Mouse (Mus musculus) liver, embryonic 15.5 days (tissue): Measurements from ENCODE around the gene Stn1. TPM values are rescaled to one million over a fixed set of nuclear protein-coding genes. Genes with fewer than 3 reads are reported as not detected.

Experiments used
- ATAC-seq: fragments of 200-750 bp; cut with Nextera tagmentation; 2 replicates; pipeline ENCODE4 v1.8.0; 2017; ENCODE audit warnings: moderate number of reproducible peaks, mild to moderate bottlenecking, moderate library complexity; ENCODE audit not compliant: insufficient read depth
- H3K27ac ChIP-seq: fragments of 300-500 bp; sonication (generic); replicated peaks from 2 replicates; pipeline ENCODE4 v1.5.1; 2015; ENCODE audit warnings: mild to moderate bottlenecking, inconsistent platforms
- H3K27me3 ChIP-seq: fragments of 300-500 bp; sonication (generic); 2 replicates; pipeline ENCODE4 v1.6.1; 2015; ENCODE audit warnings: mild to moderate bottlenecking, inconsistent platforms
- H3K36me3 ChIP-seq: fragments of 300-500 bp; sonication (generic); replicated peaks from 2 replicates; pipeline ENCODE4 v1.6.1; 2015; ENCODE audit warnings: moderate library complexity, mild to moderate bottlenecking, inconsistent platforms
- H3K4me1 ChIP-seq: fragments of 300-500 bp; sonication (generic); replicated peaks from 2 replicates; pipeline ENCODE4 v1.6.1; 2015; ENCODE audit warnings: inconsistent platforms
- H3K4me2 ChIP-seq: fragments of 300-500 bp; sonication (generic); 2 replicates; pipeline ENCODE4 v1.6.1; 2015; ENCODE audit warnings: moderate library complexity, mild to moderate bottlenecking, inconsistent platforms
- H3K4me3 ChIP-seq: fragments of 300-500 bp; sonication (generic); replicated peaks from 2 replicates; pipeline ENCODE4 v1.5.1; 2015; ENCODE audit warnings: mild to moderate bottlenecking, inconsistent platforms
- H3K9ac ChIP-seq: fragments of 300-500 bp; sonication (generic); 2 replicates; pipeline ENCODE4 v1.6.1; 2015; ENCODE audit warnings: moderate library complexity, mild to moderate bottlenecking, inconsistent platforms
- H3K9me3 ChIP-seq: fragments of 300-500 bp; sonication (generic); replicated peaks from 2 replicates; pipeline ENCODE4 v1.6.1; 2016; ENCODE audit warnings: inconsistent platforms
- WGBS: fragments of 180-500 bp; shearing (Covaris S2); methylation state at CpG from one replicate; pipeline ENCODE4 v1.1.7; 2015; ENCODE audit warnings: mixed read lengths; ENCODE audit not compliant: insufficient replicate concordance; 5-methylcytosine and 5-hydroxymethylcytosine counted together
- polyA plus RNA-seq: library from polyadenylated mRNA; unstranded; fragments of >200 nt; fragmentation: Nextera tagmentation; extraction: Ambion mirVana; gene quantifications from 2 replicates; pipeline ENCODE4 v1.2.1, GENCODE M21; 2015

Gene Stn1
- polyA plus RNA-seq, 1 experiment from 2014 or later, result 8.4 TPM

GRCm38 (mm10) chr19:47542441-47542840, 5.1 kb upstream of the Stn1 start:
- Histone ChIP-seq H3K9ac (no peak overlapping the region), H3K9me3 (no peaks in the 10 kb centered on the region), H3K4me1 (peaks cover 17% of the 10 kb centered on the region), H3K27me3 (peaks cover 16% of the 10 kb centered on the region; the same call in 1 of the 2 replicates), H3K36me3 (no peaks in the 10 kb centered on the region), H3K4me3 (no peak overlapping the region), H3K27ac (no peak overlapping the region), H3K4me2 (no peak overlapping the region)
- 68% methylated on average over 7 of the region's 7 CpGs for WGBS
- no peak for ATAC-seq

GRCm38 (mm10) chr19:47538801-47539200, 1.5 kb upstream of the Stn1 start:
- H3K4me1 ChIP-seq, result peaks cover 35% of the 10 kb centered on the region
- H3K27me3 ChIP-seq, result peaks cover 16% of the 10 kb centered on the region; the same call in 1 of the 2 replicates
- 0 out of 2 replicates have a peak overlapping the region, but pooled peaks have one; percentile 12 for H3K27ac ChIP-seq
- no peaks in the 10 kb centered on the region for H3K36me3 ChIP-seq
- H3K4me3 ChIP-seq, result no peak overlapping the region
- H3K9me3 ChIP-seq, result no peaks in the 10 kb centered on the region
- ATAC-seq, result no peak
- WGBS, result under 1% methylated on average over 6 of the region's 6 CpGs
- H3K4me2 ChIP-seq, result peak overlapping the region; percentile 42
- H3K9ac ChIP-seq, result no peak overlapping the region

GRCm38 (mm10) chr19:47537879-47538278, 572 bp upstream of the Stn1 start:
- H3K9me3 ChIP-seq, result no peaks in the 10 kb centered on the region
- no peak for ATAC-seq
- H3K9ac ChIP-seq, result no peak overlapping the region
- H3K36me3 ChIP-seq, result 0 out of 2 replicates have a peak, but pooled peaks cover 4% of the 10 kb centered on the region
- peaks cover 35% of the 10 kb centered on the region for H3K4me1 ChIP-seq
- H3K27ac ChIP-seq, result peak overlapping the region; percentile 63
- WGBS, result 31% methylated on average over 6 of the region's 6 CpGs
- peaks cover 16% of the 10 kb centered on the region; the same call in 1 of the 2 replicates for H3K27me3 ChIP-seq
- no peak overlapping the region; the same call in 1 of the 2 replicates for H3K4me3 ChIP-seq
- peak overlapping the region; percentile 84 for H3K4me2 ChIP-seq

DNA sequence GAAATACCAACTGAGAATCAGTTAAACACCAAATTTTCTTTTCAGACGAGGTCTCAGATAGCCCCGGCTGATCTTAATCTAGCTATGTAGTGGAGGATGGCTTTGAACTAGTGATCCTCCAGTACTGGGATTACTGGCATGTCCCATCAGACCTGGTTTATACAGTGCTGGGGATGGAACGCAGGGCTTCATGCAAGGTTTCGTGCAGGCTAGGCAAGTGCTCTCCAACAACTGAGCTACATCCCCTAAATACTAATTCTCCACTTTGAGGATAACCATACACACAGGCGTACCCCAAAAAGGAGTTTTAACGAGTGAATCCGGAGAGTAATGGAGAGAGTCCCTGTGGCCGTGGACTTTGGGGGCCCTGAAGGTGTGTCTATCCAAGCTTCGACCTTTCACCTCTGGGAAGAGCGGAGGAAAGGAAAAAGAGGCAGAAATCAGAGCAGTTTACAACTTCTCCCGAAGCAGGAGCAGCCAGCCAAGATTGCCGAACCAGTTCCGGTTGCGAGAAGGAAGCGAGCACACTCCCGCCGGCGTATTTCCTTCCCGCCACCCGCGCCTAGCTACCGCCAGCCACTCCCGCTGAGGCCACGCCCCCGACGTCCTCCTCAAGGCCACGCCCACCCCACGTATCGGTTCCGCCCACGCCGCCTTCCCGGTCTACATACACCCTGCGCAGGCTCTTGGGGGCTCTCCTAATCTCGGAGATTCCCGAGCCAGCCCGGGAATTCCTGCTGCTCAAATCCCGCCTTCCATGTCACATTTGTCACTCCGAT, 597 bp downstream of the Stn1 start:
- Histone ChIP-seq H3K27ac (peak overlapping the region; percentile 72), H3K9ac (peak overlapping the region; percentile 59), H3K36me3 (peaks cover 10% of the 10 kb centered on the region; the same call in 1 of the 2 replicates), H3K27me3 (0 out of 2 replicates have a peak, but pooled peaks cover 5% of the 10 kb centered on the region), H3K9me3 (no peaks in the 10 kb centered on the region), H3K4me2 (peak overlapping the region; percentile 84), H3K4me3 (peak overlapping the region; percentile 65), H3K4me1 (peaks cover 39% of the 10 kb centered on the region)
- ATAC-seq, result peak; percentile 92
- WGBS, result 2% methylated on average over 39 of the region's 39 CpGs

DNA sequence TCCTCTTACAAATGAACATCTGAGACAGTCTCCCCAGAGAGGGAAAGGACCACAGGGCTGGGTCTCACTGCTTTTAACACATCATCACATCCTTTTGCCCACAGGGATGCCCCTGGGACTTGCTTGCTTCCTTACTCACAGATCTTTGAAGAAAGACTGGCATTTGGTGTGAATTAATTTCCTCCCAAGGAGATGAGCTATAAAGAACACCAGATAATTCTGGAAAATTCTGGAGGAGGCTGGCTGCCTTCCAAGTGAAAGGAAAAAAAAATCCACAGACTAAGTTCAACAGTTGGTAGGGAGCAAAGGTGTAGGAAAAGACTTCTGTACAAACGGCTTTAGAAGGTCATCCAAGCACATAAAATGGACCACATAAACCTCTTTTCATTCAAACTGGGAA, 3.2 kb downstream of the Stn1 start:
- WGBS, result 70% methylated on average over 1 of the region's 1 CpGs
- Histone ChIP-seq H3K9ac (no peak overlapping the region), H3K27ac (no peak overlapping the region), H3K4me1 (peaks cover 53% of the 10 kb centered on the region), H3K27me3 (no peaks in the 10 kb centered on the region), H3K9me3 (no peaks in the 10 kb centered on the region), H3K4me3 (no peak overlapping the region), H3K36me3 (peaks cover 10% of the 10 kb centered on the region; the same call in 1 of the 2 replicates), H3K4me2 (no peak overlapping the region)
- no peak for ATAC-seq

DNA sequence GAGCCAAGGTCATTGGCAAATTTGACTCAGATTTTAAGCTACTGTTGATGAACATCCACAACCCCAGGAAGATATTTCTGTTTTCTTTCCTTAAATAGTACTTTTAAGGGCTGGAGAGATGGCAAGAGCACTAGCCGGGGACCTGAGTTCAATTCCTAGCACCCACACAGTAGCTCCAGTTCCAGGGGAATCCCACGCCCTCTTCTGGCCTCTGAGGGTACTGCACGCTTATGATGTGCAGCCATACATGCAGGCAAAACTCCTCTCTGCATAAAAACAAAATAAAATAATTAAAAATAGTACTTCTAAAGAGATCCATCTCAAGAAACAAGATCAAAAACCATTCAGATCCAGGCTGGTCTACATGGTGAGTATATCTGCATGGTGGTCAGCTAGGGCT, 4.9 kb downstream of the Stn1 start:
- no peak overlapping the region for H3K9ac ChIP-seq
- no peak for ATAC-seq
- H3K4me2 ChIP-seq, result no peak overlapping the region
- no peaks in the 10 kb centered on the region for H3K27me3 ChIP-seq
- peaks cover 36% of the 10 kb centered on the region for H3K4me1 ChIP-seq
- no peak overlapping the region for H3K27ac ChIP-seq
- WGBS, result 76% methylated on average over 3 of the region's 3 CpGs
- no peak overlapping the region for H3K4me3 ChIP-seq
- H3K36me3 ChIP-seq, result peaks cover 10% of the 10 kb centered on the region; the same call in 1 of the 2 replicates
- no peaks in the 10 kb centered on the region for H3K9me3 ChIP-seq

DNA sequence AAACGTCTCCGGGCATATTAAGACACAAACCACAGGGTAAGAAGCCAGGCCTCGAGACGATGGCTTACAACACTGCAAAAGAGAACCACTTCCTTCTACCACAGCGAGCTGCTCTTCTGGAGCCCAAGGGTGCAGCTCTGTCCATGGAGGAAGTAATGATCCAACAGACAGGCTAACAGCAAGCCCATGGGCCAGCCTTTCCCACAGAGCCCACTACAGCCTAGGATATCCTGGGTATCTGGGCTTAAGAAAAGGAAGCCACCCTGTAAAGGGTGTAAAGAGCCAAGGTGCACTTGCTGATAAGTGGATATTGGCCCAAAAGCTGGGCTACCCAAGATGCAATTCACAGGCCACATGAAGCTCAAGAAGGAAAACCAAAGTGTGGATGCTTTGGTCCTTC, 6.0 kb downstream of the Stn1 start:
- H3K27ac ChIP-seq, result peak overlapping the region; percentile 75
- WGBS, result 37% methylated on average over 5 of the region's 5 CpGs

GRCm38 (mm10) chr19:47526239-47526986, 10.9 kb downstream of the Stn1 start:
- WGBS, result 63% methylated on average over 21 of the region's 21 CpGs
- peaks cover 11% of the 10 kb centered on the region for H3K4me1 ChIP-seq
- no peak overlapping the region for H3K27ac ChIP-seq
- no peak overlapping the region for H3K4me3 ChIP-seq
- no peaks in the 10 kb centered on the region for H3K9me3 ChIP-seq
- no peak overlapping the region for H3K4me2 ChIP-seq
- no peaks in the 10 kb centered on the region for H3K27me3 ChIP-seq
- H3K36me3 ChIP-seq, result peaks cover 25% of the 10 kb centered on the region
- ATAC-seq, result no peak
- no peak overlapping the region for H3K9ac ChIP-seq

More for the DNA sequence above, 6.0 kb downstream of the Stn1 start:
- H3K36me3 ChIP-seq, result peaks cover 10% of the 10 kb centered on the region; the same call in 1 of the 2 replicates
- 0 out of 2 replicates have a peak overlapping the region, but pooled peaks have one; percentile 5 for H3K9ac ChIP-seq
- ATAC-seq, result peak; percentile 89
- peak overlapping the region; percentile 32 for H3K4me2 ChIP-seq
- H3K4me1 ChIP-seq, result peaks cover 27% of the 10 kb centered on the region
- H3K27me3 ChIP-seq, result no peaks in the 10 kb centered on the region
- no peak overlapping the region for H3K4me3 ChIP-seq
- H3K9me3 ChIP-seq, result no peaks in the 10 kb centered on the region

- Histone ChIP-seq H3K4me1 (peaks cover 7% of the 10 kb centered on the region), H3K36me3 (peaks cover 28% of the 10 kb centered on the region), H3K27ac (no peak overlapping the region), H3K4me2 (no peak overlapping the region), H3K27me3 (no peaks in the 10 kb centered on the region), H3K9me3 (no peaks in the 10 kb centered on the region), H3K4me3 (no peak overlapping the region), H3K9ac (no peak overlapping the region)
- 73% methylated on average over 8 of the region's 8 CpGs for WGBS
- ATAC-seq, result no peak
Measured at GRCm38 (mm10) chr19:47524905-47525304, 12.4 kb downstream of the Stn1 start.

DNA sequence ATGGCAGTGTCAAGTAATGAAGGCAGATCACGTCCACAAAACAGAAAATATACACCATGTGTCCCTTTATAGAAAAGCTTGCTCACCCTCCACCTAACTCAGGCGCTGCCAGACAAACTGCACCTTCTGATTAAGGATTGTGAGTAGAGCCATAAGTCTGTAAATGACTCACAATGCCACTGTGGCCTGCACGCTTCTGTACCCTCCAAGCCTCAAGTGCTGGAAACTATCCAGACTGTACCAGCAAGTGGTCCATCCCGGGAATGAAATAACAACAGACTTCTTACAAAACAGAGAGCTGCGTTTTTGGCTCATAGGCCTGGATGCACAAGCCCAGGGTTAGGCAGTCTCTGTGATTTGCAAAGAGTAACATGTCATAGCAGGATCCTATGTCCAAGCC, 15.9 kb downstream of the Stn1 start:
- peaks cover 28% of the 10 kb centered on the region for H3K36me3 ChIP-seq
- ATAC-seq, result no peak
- no peak overlapping the region for H3K27ac ChIP-seq
- 66% methylated on average over 5 of the region's 5 CpGs for WGBS
- no peaks in the 10 kb centered on the region for H3K27me3 ChIP-seq
- H3K9ac ChIP-seq, result no peak overlapping the region
- H3K4me1 ChIP-seq, result peaks cover 39% of the 10 kb centered on the region
- no peak overlapping the region for H3K4me3 ChIP-seq
- no peak overlapping the region for H3K4me2 ChIP-seq
- H3K9me3 ChIP-seq, result no peaks in the 10 kb centered on the region
